Mouse (Mus musculus) neural tube, embryonic 11.5 days (tissue): ENCODE data around the gene Dst. TPM values are rescaled to one million over a fixed set of nuclear protein-coding genes. Genes with fewer than 3 reads are reported as not detected.

Experiments used
- ATAC-seq: fragments of 200-750 bp; cut with Nextera tagmentation; 2 replicates; pipeline ENCODE4 v1.8.0; 2017; ENCODE audit warnings: moderate number of reproducible peaks, mild to moderate bottlenecking, moderate TSS enrichment, moderate library complexity; ENCODE audit not compliant: insufficient read depth, low FRiP score, low TSS enrichment
- DNase-seq: peaks from one replicate; pipeline ENCODE4 v3.0.0-alpha.2; 2015; ENCODE audit warnings: low spot score
- H3K27ac ChIP-seq: fragments of 300-500 bp; sonication (generic); 2 replicates; pipeline ENCODE4 v1.5.1; 2014; ENCODE audit warnings: low read depth, mild to moderate bottlenecking, low read length
- H3K27me3 ChIP-seq: fragments of 300-500 bp; sonication (generic); 2 replicates; pipeline ENCODE4 v1.6.1; 2014; ENCODE audit warnings: mild to moderate bottlenecking, low read length, mixed read lengths; ENCODE audit not compliant: control insufficient read depth, insufficient read depth
- H3K36me3 ChIP-seq: fragments of 300-500 bp; sonication (generic); 2 replicates; pipeline ENCODE4 v1.6.1; 2014; ENCODE audit warnings: mild to moderate bottlenecking, low read length, moderate library complexity, mixed read lengths; ENCODE audit not compliant: control insufficient read depth, insufficient read depth
- H3K4me1 ChIP-seq: fragments of 300-500 bp; sonication (generic); 2 replicates; pipeline ENCODE4 v1.6.1; 2014; ENCODE audit warnings: low read length, mixed read lengths; ENCODE audit not compliant: control insufficient read depth, insufficient read depth
- H3K4me2 ChIP-seq: fragments of 300-500 bp; sonication (generic); 2 replicates; pipeline ENCODE4 v1.6.1; 2014; ENCODE audit warnings: low read depth, mild to moderate bottlenecking, moderate library complexity
- H3K4me3 ChIP-seq: fragments of 300-500 bp; sonication (generic); 2 replicates; pipeline ENCODE4 v1.5.1; 2014; ENCODE audit warnings: low read depth, low read length
- H3K9ac ChIP-seq: fragments of 300-500 bp; sonication (generic); 2 replicates; pipeline ENCODE4 v1.6.1; 2014; ENCODE audit warnings: mild to moderate bottlenecking, low read length
- H3K9me3 ChIP-seq: fragments of 300-500 bp; sonication (generic); 2 replicates; pipeline ENCODE4 v1.6.1; 2016; ENCODE audit warnings: low read length; ENCODE audit not compliant: control insufficient read depth
- WGBS: fragments of 180-500 bp; shearing (Covaris S2); extraction: QIAGEN DNeasy Blood & Tissue Kit; methylation state at CpG from one replicate; pipeline ENCODE4 v1.1.7; 2014; 5-methylcytosine and 5-hydroxymethylcytosine counted together
- polyA plus RNA-seq: library from polyadenylated mRNA; unstranded; fragments of >200 nt; fragmentation: Nextera tagmentation; extraction: Ambion mirVana; gene quantifications from 2 replicates; pipeline ENCODE4 v1.2.1, GENCODE M21; 2014

Gene Dst
- polyA plus RNA-seq, 1 experiment from 2014 or later, result 46.2 TPM

DNA sequence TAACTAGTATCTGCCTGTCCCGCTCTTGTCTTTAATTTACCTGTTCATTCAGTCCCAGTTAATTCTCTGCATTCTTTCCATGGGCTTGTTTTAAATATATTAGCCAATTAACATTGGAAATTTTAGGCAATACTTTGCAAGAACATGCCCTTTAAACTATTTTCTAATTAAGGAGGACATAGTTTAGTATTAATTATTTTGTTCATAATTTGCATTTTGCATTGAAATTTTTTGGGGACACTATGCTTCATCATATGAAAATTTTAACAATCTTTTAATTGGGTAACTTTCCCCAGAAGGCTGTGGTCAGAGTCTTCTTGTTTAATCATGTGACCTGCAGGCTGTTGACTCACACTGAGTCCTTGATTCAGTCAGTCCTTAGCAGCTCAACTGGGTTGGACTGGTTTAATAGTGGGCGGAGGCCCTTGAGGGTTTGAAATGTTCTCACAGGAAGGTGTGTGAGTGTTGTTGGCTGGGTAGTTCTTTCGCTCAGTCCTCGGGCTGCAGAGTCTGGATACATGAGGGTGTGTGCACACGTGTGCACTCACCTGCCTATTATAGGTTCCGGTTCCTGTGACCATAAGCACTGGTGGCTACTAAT, 231.9 kb downstream of the Dst start:
- ATAC-seq (no peak), DNase-seq (no peak)
- H3K27me3 ChIP-seq, result no peaks in the 10 kb centered on the region
- 0 out of 2 replicates have a peak, but pooled peaks cover 4% of the 10 kb centered on the region for H3K4me1 ChIP-seq
- H3K36me3 ChIP-seq, result no peaks in the 10 kb centered on the region
- 77% methylated on average over 6 of the region's 6 CpGs for WGBS
- no peak overlapping the region for H3K4me2 ChIP-seq
- H3K9me3 ChIP-seq, result no peaks in the 10 kb centered on the region
- H3K9ac ChIP-seq, result no peak overlapping the region
- no peak overlapping the region for H3K27ac ChIP-seq
- no peak overlapping the region for H3K4me3 ChIP-seq

- Histone ChIP-seq H3K4me1 (0 out of 2 replicates have a peak, but pooled peaks cover 4% of the 10 kb centered on the region), H3K27ac (no peak overlapping the region), H3K4me3 (no peak overlapping the region), H3K27me3 (no peaks in the 10 kb centered on the region), H3K36me3 (no peaks in the 10 kb centered on the region), H3K9me3 (no peaks in the 10 kb centered on the region), H3K4me2 (no peak overlapping the region), H3K9ac (no peak overlapping the region)
- DNase-seq, result no peak
- ATAC-seq, result no peak
- 36% methylated on average over 3 of the region's 3 CpGs for WGBS
Observed at GRCm38 (mm10) chr1:34140686-34141085, 232.7 kb downstream of the Dst start.

DNA sequence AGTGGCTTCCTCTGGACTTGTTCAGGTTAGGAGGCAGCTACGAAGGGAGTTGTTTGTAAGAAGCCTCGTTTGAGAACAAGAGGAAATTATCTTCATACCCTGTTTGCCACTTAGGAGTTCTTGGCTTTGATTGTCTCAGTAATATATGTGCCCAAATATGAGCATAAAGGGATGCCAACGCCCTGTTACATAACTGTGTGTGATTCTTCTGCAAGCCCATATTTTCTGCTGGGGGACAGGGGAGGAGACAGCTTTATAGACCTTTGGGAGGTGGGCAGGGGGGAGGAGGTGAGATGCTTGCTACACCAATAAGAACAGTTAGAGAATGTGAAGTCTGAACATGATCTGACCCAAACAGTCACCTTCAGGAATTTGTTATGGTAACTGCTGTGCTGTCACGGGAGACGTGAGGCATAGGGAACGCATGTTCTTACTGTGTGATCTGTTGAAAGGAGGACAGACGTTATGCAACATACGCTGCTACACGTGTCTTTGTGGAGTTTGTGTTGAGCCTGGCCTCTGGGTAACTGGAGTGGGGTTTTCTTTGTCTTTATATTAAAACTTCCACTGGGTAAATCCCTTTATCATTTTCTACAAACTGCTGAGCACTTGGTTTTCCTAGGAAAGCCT, 235.0 kb downstream of the Dst start:
- no peak overlapping the region for H3K27ac ChIP-seq

DNA sequence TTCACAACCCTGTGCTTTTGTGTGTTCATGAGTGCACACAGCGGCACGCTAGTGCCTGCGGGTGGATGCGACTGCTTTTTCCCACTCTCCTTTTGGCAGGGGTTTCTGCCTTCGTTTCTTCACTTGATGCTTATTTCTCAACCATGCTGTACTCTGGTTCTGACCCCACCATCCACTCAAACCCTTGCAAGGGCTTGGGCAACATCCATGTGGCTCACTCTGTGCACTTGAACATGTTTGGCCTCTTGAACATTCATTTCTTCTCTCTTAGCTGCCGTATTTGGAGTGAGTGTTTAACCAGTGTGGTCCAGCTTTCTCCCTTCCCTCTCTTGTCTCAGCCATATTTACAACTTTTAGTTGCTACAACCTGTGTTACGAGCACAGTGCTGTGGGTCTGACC, 236.8 kb downstream of the Dst start:
- H3K36me3 ChIP-seq, result no peaks in the 10 kb centered on the region
- no peak overlapping the region for H3K9ac ChIP-seq
- ATAC-seq, result no peak
- H3K27ac ChIP-seq, result no peak overlapping the region
- H3K4me2 ChIP-seq, result no peak overlapping the region
- H3K9me3 ChIP-seq, result no peaks in the 10 kb centered on the region
- H3K4me3 ChIP-seq, result no peak overlapping the region
- DNase-seq, result no peak
- H3K4me1 ChIP-seq, result 0 out of 2 replicates have a peak, but pooled peaks cover 4% of the 10 kb centered on the region
- no peaks in the 10 kb centered on the region for H3K27me3 ChIP-seq
- 91% methylated on average over 7 of the region's 7 CpGs for WGBS

More for the DNA sequence above, 235.0 kb downstream of the Dst start:
- Histone ChIP-seq H3K4me1 (0 out of 2 replicates have a peak, but pooled peaks cover 4% of the 10 kb centered on the region), H3K4me3 (no peak overlapping the region), H3K36me3 (no peaks in the 10 kb centered on the region), H3K4me2 (no peak overlapping the region), H3K27me3 (no peaks in the 10 kb centered on the region), H3K9ac (no peak overlapping the region), H3K9me3 (no peaks in the 10 kb centered on the region)
- no peak for DNase-seq
- 65% methylated on average over 9 of the region's 9 CpGs for WGBS
- no peak for ATAC-seq

DNA sequence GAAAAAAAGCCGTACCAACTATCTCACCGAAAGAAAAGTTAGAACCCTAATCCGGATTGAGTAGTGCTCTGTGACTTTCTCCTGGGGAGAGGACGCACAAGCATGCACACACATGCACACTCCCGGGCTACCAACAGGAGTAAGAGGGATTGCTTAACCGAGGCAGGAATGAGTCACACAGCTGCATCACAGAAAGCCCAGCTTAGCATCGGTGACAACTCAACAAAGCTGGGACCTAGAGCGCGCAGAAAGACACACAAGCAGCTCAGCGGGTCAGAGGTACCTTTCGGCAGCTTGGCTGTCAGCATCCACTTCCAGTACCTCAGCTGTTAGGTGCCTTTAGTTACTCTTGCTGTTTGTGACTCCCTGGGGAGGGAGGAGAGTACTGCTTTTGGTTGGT, 240.0 kb downstream of the Dst start:
- no peak for ATAC-seq
- H3K27ac ChIP-seq, result no peak overlapping the region
- WGBS, result 93% methylated on average over 11 of the region's 11 CpGs
- H3K9ac ChIP-seq, result no peak overlapping the region
- H3K27me3 ChIP-seq, result no peaks in the 10 kb centered on the region
- DNase-seq, result no peak
- H3K4me3 ChIP-seq, result no peak overlapping the region
- H3K4me2 ChIP-seq, result no peak overlapping the region
- H3K4me1 ChIP-seq, result 0 out of 2 replicates have a peak, but pooled peaks cover 4% of the 10 kb centered on the region
- H3K36me3 ChIP-seq, result no peaks in the 10 kb centered on the region
- no peaks in the 10 kb centered on the region for H3K9me3 ChIP-seq

GRCm38 (mm10) chr1:34150416-34151093, 242.5 kb downstream of the Dst start:
- WGBS, result 47% methylated on average over 10 of the region's 10 CpGs
- no peak overlapping the region for H3K4me3 ChIP-seq
- no peaks in the 10 kb centered on the region for H3K4me1 ChIP-seq
- H3K9me3 ChIP-seq, result no peaks in the 10 kb centered on the region
- no peak overlapping the region for H3K4me2 ChIP-seq
- no peak overlapping the region for H3K27ac ChIP-seq
- DNase-seq, result no peak
- no peak for ATAC-seq
- H3K27me3 ChIP-seq, result no peaks in the 10 kb centered on the region
- no peak overlapping the region for H3K9ac ChIP-seq
- H3K36me3 ChIP-seq, result no peaks in the 10 kb centered on the region

DNA sequence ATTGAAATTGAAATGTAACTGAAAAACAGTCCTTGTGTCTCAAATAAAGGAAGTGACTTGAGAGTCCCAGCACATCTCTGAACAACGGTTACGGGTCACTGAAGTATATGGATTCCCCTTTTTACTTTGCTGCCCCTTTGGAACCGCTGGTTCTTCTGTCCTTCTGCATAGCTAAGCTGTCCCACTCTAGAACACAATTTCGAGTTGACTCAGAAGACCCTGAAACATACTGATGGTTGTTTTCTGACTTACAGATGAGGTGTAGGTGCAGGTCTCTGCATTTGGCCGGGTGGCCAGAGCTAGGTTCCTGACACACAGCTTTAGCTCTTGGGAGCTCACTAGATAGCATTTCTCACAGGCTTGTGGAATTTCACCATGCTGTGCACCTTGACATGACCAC, 244.7 kb downstream of the Dst start:
- H3K4me2 ChIP-seq, result no peak overlapping the region
- no peak overlapping the region for H3K27ac ChIP-seq
- ATAC-seq (no peak), DNase-seq (no peak)
- no peaks in the 10 kb centered on the region for H3K4me1 ChIP-seq
- 95% methylated on average over 5 of the region's 5 CpGs for WGBS
- no peaks in the 10 kb centered on the region for H3K36me3 ChIP-seq
- H3K4me3 ChIP-seq, result no peak overlapping the region
- H3K9me3 ChIP-seq, result no peaks in the 10 kb centered on the region
- no peak overlapping the region for H3K9ac ChIP-seq
- no peaks in the 10 kb centered on the region for H3K27me3 ChIP-seq

DNA sequence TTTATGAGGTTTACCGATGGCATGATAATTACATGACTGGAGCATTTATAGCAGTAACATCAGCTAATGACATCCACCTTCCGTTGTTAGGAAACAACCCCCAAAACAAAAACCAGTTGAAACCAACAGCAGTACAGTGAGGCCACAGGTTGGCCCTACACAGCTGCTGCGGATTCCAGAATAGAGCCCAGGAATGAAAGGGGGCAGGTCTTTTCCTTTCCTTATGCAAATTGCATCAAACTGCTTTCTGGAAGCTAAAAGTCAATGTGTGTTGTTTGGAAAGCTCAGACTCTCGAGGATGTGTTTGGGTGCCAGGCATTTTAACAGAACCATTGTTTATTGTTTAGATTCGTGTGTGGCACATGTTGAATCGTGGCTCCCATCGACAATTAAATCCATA, 248.0 kb downstream of the Dst start:
- Histone ChIP-seq H3K9me3 (no peaks in the 10 kb centered on the region), H3K27me3 (no peaks in the 10 kb centered on the region), H3K36me3 (no peaks in the 10 kb centered on the region), H3K4me2 (no peak overlapping the region), H3K9ac (no peak overlapping the region), H3K4me1 (no peaks in the 10 kb centered on the region; the same call in 1 of the 2 replicates), H3K27ac (no peak overlapping the region), H3K4me3 (no peak overlapping the region)
- WGBS, result 90% methylated on average over 7 of the region's 7 CpGs
- no peak for ATAC-seq
- DNase-seq, result no peak

DNA sequence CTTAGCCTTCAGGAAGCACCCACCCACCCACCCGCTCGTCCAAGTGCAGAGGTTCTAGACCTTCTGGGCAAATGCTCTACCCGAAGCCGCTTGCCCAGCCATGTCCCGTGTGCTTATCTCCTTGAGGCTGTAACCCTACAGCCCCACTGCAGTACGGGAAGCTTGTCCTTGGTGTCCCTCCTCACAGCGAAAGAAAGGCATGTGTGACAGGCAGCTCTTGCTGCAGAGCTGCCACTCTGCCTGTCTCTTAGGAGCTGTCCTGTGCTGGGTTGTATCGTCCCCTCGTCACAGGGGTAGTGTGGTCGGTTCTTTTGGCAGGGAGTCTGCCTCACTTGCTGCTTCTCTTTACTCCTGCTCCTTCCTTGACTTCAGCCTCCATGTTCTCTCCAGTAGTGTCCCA, 249.7 kb downstream of the Dst start:
- Histone ChIP-seq H3K4me3 (no peak overlapping the region), H3K36me3 (no peaks in the 10 kb centered on the region), H3K27ac (no peak overlapping the region), H3K9ac (no peak overlapping the region), H3K27me3 (no peaks in the 10 kb centered on the region), H3K4me2 (no peak overlapping the region), H3K9me3 (no peaks in the 10 kb centered on the region), H3K4me1 (no peaks in the 10 kb centered on the region; the same call in 1 of the 2 replicates)
- 84% methylated on average over 10 of the region's 10 CpGs for WGBS
- DNase-seq, result no peak
- ATAC-seq, result no peak
